10 mouse cellular contexts compared by ENCODE assay signal in the genomic region with DNA sequence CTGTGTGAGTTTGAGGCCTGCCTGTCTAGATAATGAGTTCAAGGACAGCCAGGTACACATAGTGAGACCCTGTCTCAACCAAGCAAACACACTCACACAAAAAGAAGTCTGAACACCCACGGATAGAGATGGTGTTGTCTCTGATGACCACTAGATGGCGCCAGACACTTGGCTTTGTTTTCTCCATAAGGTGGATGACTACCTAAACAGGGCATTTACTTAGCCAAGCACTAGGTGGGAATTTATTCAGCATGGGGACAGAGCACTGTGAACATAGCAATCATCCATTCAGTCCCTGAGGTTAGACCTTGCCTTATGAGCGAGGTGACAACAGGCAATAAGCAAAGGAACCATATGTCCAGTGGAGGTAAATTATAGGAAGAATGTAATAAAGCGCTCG. TPM values are rescaled to one million over a fixed set of nuclear protein-coding genes. Genes with fewer than 3 reads are reported as not detected.
DNase-seq lines count a peak whose midpoint lies in the region; ATAC-seq and TF ChIP-seq lines count a peak whose summit lies in the region.
"Had no signal": no experiment of that assay in that cellular context is flagged by ENCODE, and none has a peak within 500 bp of the region (broad histone marks: within the 10 kb centered on the region; RNA-seq: fewer than 3 reads in every experiment).

No protein-coding gene starts in this region.

- no peak for ATAC-seq in lung, embryonic 14.5 days (ENCODE audit: insufficient read depth)
- ATAC-seq: Patski had no signal

- no peaks in the 10 kb centered on the region for H3K9me3 ChIP-seq in lung, embryonic 14.5 days (ENCODE audit: low read depth, low read length)

- no peak overlapping the region for H3K4me3 ChIP-seq in lung, embryonic 14.5 days (ENCODE audit: low read depth, low read length)

- peak; percentile 44 for DNase-seq in adrenal gland, adult 2 months
- no peak for DNase-seq in adrenal gland, postnatal 4 days (ENCODE audit: low spot score in 2 of 2)
- peak; percentile 43 for DNase-seq in right cerebral cortex, adult 18-20 months
- DNase-seq in right cerebral cortex, postnatal 36 days (ENCODE audit: low spot score in 2 of 2) = no peak
- DNase-seq in embryo, embryonic 10 days (ENCODE audit: low spot score) = peak; percentile 85
- peak; percentile 57 for DNase-seq in hindlimb bud, embryonic 11.5 days (ENCODE audit: extremely low spot score, low read depth, low spot score)
- DNase-seq in lung, embryonic 14.5 days = peak; percentile 83
- peak; percentile 47 for DNase-seq in right cerebral cortex, postnatal 14 days

- no peak overlapping the region for H3K4me2 ChIP-seq in lung, embryonic 14.5 days

- TF ChIP-seq CTCF in lung, embryonic 14.5 days (IDR thresholded peaks at IDR 0.05; ENCODE audit: low read depth) = peak; percentile 96

- no peak overlapping the region for H3K27ac ChIP-seq in lung, embryonic 14.5 days (ENCODE audit: low read depth)

- H3K9ac ChIP-seq in lung, embryonic 14.5 days = no peak overlapping the region

- 0 out of 2 replicates have a peak, but pooled peaks cover 5% of the 10 kb centered on the region for H3K4me1 ChIP-seq in lung, embryonic 14.5 days (ENCODE audit: insufficient read depth)

- H3K27me3 ChIP-seq in lung, embryonic 14.5 days (ENCODE audit: insufficient read depth, low read length) = no peaks in the 10 kb centered on the region
- H3K27me3 ChIP-seq: Patski had no signal

- H3K36me3 ChIP-seq in lung, embryonic 14.5 days (ENCODE audit: insufficient read depth) = peaks cover 36% of the 10 kb centered on the region

- 48% methylated on average over 5 of the region's 5 CpGs for WGBS in lung, embryonic 14.5 days

RNA-seq across cellular contexts. Expression of gene Cd276, which starts 15.4 kb away (rescaled TPM):
- 10 to 100 TPM; 11.0 to 12.3 TPM for total RNA-seq in adrenal gland, adult 2 months (2021)
- polyA plus RNA-seq in adrenal gland, adult 2 months (2012; rRNA removed) = 7.2 and 9.5 TPM in 2 replicates
- 10 to 100 TPM; 35.3 to 37.2 TPM for total RNA-seq in adrenal gland, postnatal 4 days (2021)
- 51.0 and 55.0 TPM in 2 replicates for polyA plus RNA-seq in lung, embryonic 14.5 days (2014; fragmentation: Nextera tagmentation; extraction: Ambion mirVana)

RNA-seq across cellular contexts. Expression of gene Nptn, which starts 42.2 kb away (rescaled TPM):
- 100 to 1,000 TPM; 200 to 247 TPM for total RNA-seq in adrenal gland, adult 2 months (2021)
- polyA plus RNA-seq in adrenal gland, adult 2 months (2012; rRNA removed) = 204 and 227 TPM in 2 replicates
- total RNA-seq in adrenal gland, postnatal 4 days (2021) = 100 to 1,000 TPM; 179 to 186 TPM
- 124 and 140 TPM in 2 replicates for polyA plus RNA-seq in lung, embryonic 14.5 days (2014; fragmentation: Nextera tagmentation; extraction: Ambion mirVana)

RNA-seq across cellular contexts. Expression of gene Insyn1, which starts 51.5 kb away (rescaled TPM):
- total RNA-seq in adrenal gland, adult 2 months (2021) = 10 to 100 TPM in 1 of 2 experiments, 1 to 10 TPM in 1; 8.2 to 11.9 TPM
- 9.2 and 12.7 TPM in 2 replicates for polyA plus RNA-seq in adrenal gland, adult 2 months (2012; rRNA removed)
- total RNA-seq in adrenal gland, postnatal 4 days (2021) = 10 to 100 TPM; 13.1 to 14.5 TPM
- polyA plus RNA-seq in lung, embryonic 14.5 days (2014; fragmentation: Nextera tagmentation; extraction: Ambion mirVana) = 1.9 and 3.0 TPM in 2 replicates
- total RNA-seq: hematopoietic stem cell, adult 5-6 weeks had no signal

Comparison
In these comparisons a context has a peak if more than half of its experiments do, and no peak if none do; other contexts are left out.
1. DNase-seq: peak in adrenal gland, adult 2 months (single experiment), right cerebral cortex, adult 18-20 months (single experiment), embryo, embryonic 10 days (single experiment), hindlimb bud, embryonic 11.5 days (single experiment), lung, embryonic 14.5 days (single experiment) and right cerebral cortex, postnatal 14 days (single experiment); none in adrenal gland, postnatal 4 days (0 of 2) and right cerebral cortex, postnatal 36 days (0 of 2).